10 mouse cellular contexts compared by ENCODE assay signal in the genomic region with DNA sequence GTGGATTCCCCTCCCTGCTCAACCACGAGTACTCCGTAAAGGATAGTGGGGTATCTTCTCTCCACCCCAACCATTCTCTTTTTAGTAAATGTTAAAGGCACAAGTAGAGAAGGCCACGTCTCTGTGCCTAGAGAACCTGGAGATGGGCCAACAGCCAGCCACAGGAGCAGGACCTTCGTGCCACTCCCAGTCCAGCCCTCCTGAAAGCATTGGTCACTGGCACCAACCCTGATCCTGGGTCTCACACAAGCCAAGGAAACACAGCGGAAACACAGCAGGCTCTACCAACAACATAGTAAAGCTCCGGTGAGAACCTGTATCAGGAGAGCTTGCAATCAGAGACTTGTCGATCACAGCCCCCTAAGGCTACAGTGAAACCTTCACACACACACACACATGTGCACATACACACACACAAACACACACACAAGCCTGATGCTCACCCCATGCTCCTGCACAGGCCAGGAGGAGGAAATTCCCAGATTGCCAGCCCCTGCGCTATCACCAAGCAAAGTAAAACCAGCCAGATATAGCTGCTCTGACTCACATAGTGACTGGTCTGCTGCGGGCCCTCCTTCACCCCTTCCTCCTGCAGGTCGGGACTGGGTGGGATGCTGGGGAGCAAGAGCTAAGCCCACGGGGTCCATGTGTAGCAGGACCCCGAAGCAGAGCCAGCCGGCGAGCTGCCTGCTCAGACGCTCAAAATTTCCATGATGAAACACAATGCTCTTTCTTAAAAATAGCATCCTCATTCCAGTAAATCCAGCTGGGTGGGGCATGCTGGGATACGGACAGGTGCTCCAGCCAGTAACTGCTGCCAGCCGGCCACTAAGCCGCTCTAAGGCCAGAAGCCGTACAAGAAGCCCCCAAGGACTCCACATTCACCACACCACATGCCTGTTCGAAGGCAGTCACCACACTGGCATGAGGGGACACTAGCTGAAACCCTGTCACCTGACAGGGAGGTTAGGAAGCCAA. TPM values are rescaled to one million over a fixed set of nuclear protein-coding genes. Genes with fewer than 3 reads are reported as not detected.
DNase-seq lines count a peak whose midpoint lies in the region; ATAC-seq and TF ChIP-seq lines count a peak whose summit lies in the region.
"Had no signal": no experiment of that assay in that cellular context is flagged by ENCODE, and none has a peak within 500 bp of the region (broad histone marks: within the 10 kb centered on the region; RNA-seq: fewer than 3 reads in every experiment).

No protein-coding gene starts in this region.

- peaks cover 17% of the 10 kb centered on the region; the same call in 1 of the 2 replicates for H3K4me1 ChIP-seq in midbrain, embryonic 12.5 days
- H3K4me1 ChIP-seq in midbrain, embryonic 15.5 days: peaks cover 13% of the 10 kb centered on the region; the same call in 1 of the 2 replicates
- no peaks in the 10 kb centered on the region for H3K4me1 ChIP-seq in embryonic facial prominence, embryonic 14.5 days (ENCODE audit: control insufficient read depth, insufficient read depth, low read length)
- peaks cover 3% of the 10 kb centered on the region; the same call in 1 of the 2 replicates for H3K4me1 ChIP-seq in midbrain, postnatal 0 days (ENCODE audit: insufficient read depth, low read length)

- no peak overlapping the region for H3K4me2 ChIP-seq in midbrain, embryonic 12.5 days (replicated peaks)
- H3K4me2 ChIP-seq in midbrain, embryonic 15.5 days: no peak overlapping the region
- H3K4me2 ChIP-seq in embryonic facial prominence, embryonic 14.5 days (ENCODE audit: low read depth, low read length): no peak overlapping the region
- H3K4me2 ChIP-seq in midbrain, postnatal 0 days (ENCODE audit: low read depth, low read length, poor library complexity, severe bottlenecking): no peak overlapping the region

- peak; percentile 28 to 36 for DNase-seq in frontal cortex, postnatal 36 days (ENCODE audit: low spot score in 2 of 2)
- DNase-seq in frontal cortex, postnatal 14 days (ENCODE audit: low spot score in 2 of 2): no peak
- peak; percentile 57 for DNase-seq in embryonic facial prominence, embryonic 14.5 days (ENCODE audit: low spot score)
- no peak for DNase-seq in midbrain, postnatal 0 days (ENCODE audit: low spot score)
- no peak for DNase-seq in thymus, adult 18-20 months
- DNase-seq in layer of hippocampus, adult 11-12 months (ENCODE audit: low spot score): no peak

- peaks cover 22% of the 10 kb centered on the region; the same call in 1 of the 2 replicates for H3K36me3 ChIP-seq in midbrain, embryonic 12.5 days
- H3K36me3 ChIP-seq in midbrain, embryonic 15.5 days (replicated peaks): peaks cover 11% of the 10 kb centered on the region; the same call in 1 of the 2 replicates
- peaks cover 15% of the 10 kb centered on the region for H3K36me3 ChIP-seq in embryonic facial prominence, embryonic 14.5 days (ENCODE audit: control insufficient read depth, insufficient read depth, low read length)
- H3K36me3 ChIP-seq in midbrain, postnatal 0 days (ENCODE audit: insufficient read depth, low read length): peaks cover 6% of the 10 kb centered on the region; the same call in 1 of the 2 replicates
- H3K36me3 ChIP-seq: G1E had no signal

- no peak overlapping the region for H3K4me3 ChIP-seq in midbrain, embryonic 12.5 days
- H3K4me3 ChIP-seq in midbrain, embryonic 15.5 days: no peak overlapping the region
- H3K4me3 ChIP-seq in embryonic facial prominence, embryonic 14.5 days (ENCODE audit: low read depth, low read length): no peak overlapping the region
- no peak overlapping the region for H3K4me3 ChIP-seq in midbrain, postnatal 0 days (ENCODE audit: low read depth, low read length)

- 83% methylated on average over 20 of the region's 20 CpGs for WGBS in midbrain, embryonic 12.5 days
- 73% methylated on average over 20 of the region's 20 CpGs for WGBS in midbrain, embryonic 15.5 days
- 69% methylated on average over 20 of the region's 20 CpGs for WGBS in embryonic facial prominence, embryonic 14.5 days
- WGBS in midbrain, postnatal 0 days: 73% methylated on average over 20 of the region's 20 CpGs

- no peaks in the 10 kb centered on the region for H3K9me3 ChIP-seq in midbrain, embryonic 12.5 days
- no peaks in the 10 kb centered on the region for H3K9me3 ChIP-seq in midbrain, embryonic 15.5 days
- H3K9me3 ChIP-seq in embryonic facial prominence, embryonic 14.5 days (ENCODE audit: control insufficient read depth, low read length): no peaks in the 10 kb centered on the region
- H3K9me3 ChIP-seq in midbrain, postnatal 0 days (ENCODE audit: low read length): no peaks in the 10 kb centered on the region

- H3K9ac ChIP-seq in midbrain, embryonic 12.5 days (replicated peaks): peak overlapping the region; percentile 4; the same call in 1 of the 2 replicates
- no peak overlapping the region for H3K9ac ChIP-seq in midbrain, embryonic 15.5 days
- H3K9ac ChIP-seq in embryonic facial prominence, embryonic 14.5 days (ENCODE audit: low read depth, low read length): no peak overlapping the region
- H3K9ac ChIP-seq in midbrain, postnatal 0 days (replicated peaks; ENCODE audit: low read length, poor library complexity, severe bottlenecking): peak overlapping the region; percentile 36; the same call in 1 of the 2 replicates

- no peak for ATAC-seq in midbrain, embryonic 12.5 days (ENCODE audit: low FRiP score, low read depth)
- no peak for ATAC-seq in midbrain, embryonic 15.5 days (replicated peaks)
- peak; percentile 50; the same call in 1 of the 2 replicates for ATAC-seq in embryonic facial prominence, embryonic 14.5 days (ENCODE audit: low read depth)
- no peak for ATAC-seq in midbrain, postnatal 0 days (ENCODE audit: low FRiP score)
- ATAC-seq: lung, postnatal 0 days had no signal

- no peak overlapping the region; the same call in 1 of the 2 replicates for H3K27ac ChIP-seq in midbrain, embryonic 12.5 days (replicated peaks)
- H3K27ac ChIP-seq in midbrain, embryonic 15.5 days: no peak overlapping the region
- H3K27ac ChIP-seq in embryonic facial prominence, embryonic 14.5 days (replicated peaks; ENCODE audit: low read depth, low read length): no peak overlapping the region; the same call in 1 of the 2 replicates
- H3K27ac ChIP-seq in midbrain, postnatal 0 days (ENCODE audit: low read depth, low read length): peak overlapping the region; percentile 1; the same call in 1 of the 2 replicates

- TF ChIP-seq CTCF in midbrain, postnatal 0 days (IDR thresholded peaks at IDR 0.05): no peak

- no peaks in the 10 kb centered on the region for H3K27me3 ChIP-seq in midbrain, embryonic 12.5 days
- H3K27me3 ChIP-seq in midbrain, embryonic 15.5 days (replicated peaks): no peaks in the 10 kb centered on the region
- no peaks in the 10 kb centered on the region for H3K27me3 ChIP-seq in embryonic facial prominence, embryonic 14.5 days (replicated peaks; ENCODE audit: control insufficient read depth, insufficient read depth, low read length)
- no peaks in the 10 kb centered on the region for H3K27me3 ChIP-seq in midbrain, postnatal 0 days (ENCODE audit: insufficient read depth, low read length)

RNA-seq across cellular contexts. Expression of a gene that starts 29.7 kb away (rescaled TPM):
- polyA plus RNA-seq in midbrain, embryonic 12.5 days (2016; fragmentation: Nextera tagmentation; extraction: Ambion mirVana): 41.0 and 42.9 TPM in 2 replicates
- polyA plus RNA-seq in midbrain, embryonic 15.5 days (2015; fragmentation: Nextera tagmentation; extraction: Ambion mirVana): 155 and 179 TPM in 2 replicates
- polyA plus RNA-seq in embryonic facial prominence, embryonic 14.5 days (2014; fragmentation: Nextera tagmentation; extraction: Ambion mirVana): 28.7 and 29.1 TPM in 2 replicates
- total RNA-seq in midbrain, postnatal 0 days (2014; rRNA removed): 600 and 607 TPM in 2 replicates
- polyA plus RNA-seq in midbrain, postnatal 0 days (2015; fragmentation: Nextera tagmentation; extraction: Ambion mirVana): 159 and 163 TPM in 2 replicates
- total RNA-seq: G1E had no signal
- polyA plus RNA-seq: G1E had no signal

RNA-seq across cellular contexts. Expression of a gene that starts 55.3 kb away (rescaled TPM):
- 14.1 and 17.4 TPM in 2 replicates for polyA plus RNA-seq in midbrain, embryonic 12.5 days (2016; fragmentation: Nextera tagmentation; extraction: Ambion mirVana)
- 1.2 and 1.3 TPM in 2 replicates for polyA plus RNA-seq in midbrain, embryonic 15.5 days (2015; fragmentation: Nextera tagmentation; extraction: Ambion mirVana)
- polyA plus RNA-seq in embryonic facial prominence, embryonic 14.5 days (2014; fragmentation: Nextera tagmentation; extraction: Ambion mirVana): 0.35 and 0.42 TPM in 2 replicates
- total RNA-seq in midbrain, postnatal 0 days (2014; rRNA removed): 0.60 and 1.8 TPM in 2 replicates
- polyA plus RNA-seq in midbrain, postnatal 0 days (2015; fragmentation: Nextera tagmentation; extraction: Ambion mirVana): 0.54 and 0.87 TPM in 2 replicates
- polyA plus RNA-seq: G1E; lung, postnatal 0 days had no signal

Comparison
In these comparisons a context has a peak if more than half of its experiments do, and no peak if none do; other contexts are left out.
1. DNase-seq: peak in frontal cortex, postnatal 36 days (2 of 2) and embryonic facial prominence, embryonic 14.5 days (single experiment); none in frontal cortex, postnatal 14 days (0 of 2), midbrain, postnatal 0 days (single experiment), thymus, adult 18-20 months (0 of 2) and layer of hippocampus, adult 11-12 months (single experiment).
2. H3K9ac ChIP-seq: peak in midbrain, embryonic 12.5 days (single experiment) and midbrain, postnatal 0 days (single experiment); none in midbrain, embryonic 15.5 days (single experiment) and embryonic facial prominence, embryonic 14.5 days (single experiment).